In genomic region chr13:47093791-47094190, GRCm38 (mm10) we compare ENCODE assay signal across 23 mouse cellular contexts.
"Had no signal": no experiment of that assay in that cellular context is flagged by ENCODE, and none has a peak within 500 bp of the region (broad histone marks: within the 10 kb centered on the region; RNA-seq: fewer than 3 reads in every experiment).

No protein-coding gene starts in this region.

- H3K27me3 ChIP-seq: heart, embryonic 13.5 days; heart, embryonic 15.5 days; hindbrain, embryonic 13.5 days; hindbrain, embryonic 15.5 days; limb, embryonic 12.5 days; liver, embryonic 13.5 days; liver, embryonic 15.5 days had no signal

- H3K4me3 ChIP-seq: heart, embryonic 13.5 days; heart, embryonic 15.5 days; hindbrain, embryonic 13.5 days; hindbrain, embryonic 15.5 days; layer of hippocampus, adult 2 months; left cerebral cortex, adult 2 months; limb, embryonic 10.5 days; limb, embryonic 12.5 days; liver, embryonic 13.5 days; liver, embryonic 15.5 days had no signal

- H3K9me3 ChIP-seq: heart, embryonic 13.5 days; heart, embryonic 15.5 days; hindbrain, embryonic 13.5 days; hindbrain, embryonic 15.5 days; limb, embryonic 10.5 days; limb, embryonic 12.5 days; liver, embryonic 13.5 days; liver, embryonic 15.5 days had no signal

- DNase-seq: gastrocnemius, postnatal 14 days; gastrocnemius, postnatal 36 days; heart, adult 18-20 months; heart, postnatal 14 days; heart, postnatal 36 days; kidney, adult 18-20 months; kidney, adult 8-10 months; kidney, postnatal 10 days; kidney, postnatal 25 days; kidney, postnatal 4 days; liver; liver, embryonic 13.5 days had no signal

- H3K4me1 ChIP-seq: hindbrain, embryonic 13.5 days; hindbrain, embryonic 15.5 days; limb, embryonic 10.5 days; limb, embryonic 12.5 days had no signal

- H3K27ac ChIP-seq: heart, embryonic 13.5 days; heart, embryonic 15.5 days; hindbrain, embryonic 13.5 days; hindbrain, embryonic 15.5 days; hindbrain, postnatal 0 days; layer of hippocampus, adult 2 months; left cerebral cortex, adult 2 months; limb, embryonic 10.5 days; limb, embryonic 12.5 days; liver, embryonic 13.5 days; liver, embryonic 15.5 days had no signal

- ATAC-seq: hindbrain, postnatal 0 days; intestine, postnatal 0 days had no signal
